Mouse (Mus musculus): ENCODE measurements at regions not wholly inside any gene's neighbourhood (a gene's known extent, or its start where the extent isn't known, plus 50 kb on each side); places are given as distances from the start of the nearest gene placed in this dataset.

- no peak for DNase-seq (ENCODE audit: low spot score)
Measured at GRCm38 (mm10) chr16:31598409-31598988, 64.7 kb upstream of the Dlg1 start.

GRCm38 (mm10) chr16:31598989-31599421 is 64.2 kb upstream of the Dlg1 start:
- DNase-seq (ENCODE audit: low spot score): no peak

GRCm38 (mm10) chr16:31601278-31601677 is 62.0 kb upstream of the Dlg1 start:
- no peak for DNase-seq (ENCODE audit: low spot score)

GRCm38 (mm10) chr16:31603185-31603584 is 60.1 kb upstream of the Dlg1 start:
- DNase-seq (ENCODE audit: low spot score): no peak

- DNase-seq (ENCODE audit: low spot score): no peak
Measured at GRCm38 (mm10) chr16:31606389-31607177, 56.7 kb upstream of the Dlg1 start.

- DNase-seq (ENCODE audit: low spot score): no peak
Measured at GRCm38 (mm10) chr16:31608964-31609363, 54.3 kb upstream of the Dlg1 start.

GRCm38 (mm10) chr16:31609394-31610172 is 53.7 kb upstream of the Dlg1 start:
- DNase-seq (ENCODE audit: low spot score): no peak

Measured in embryo, embryonic 10 days (tissue).